9 mouse cellular contexts compared by ENCODE assay signal in genomic region chr9:67831359-67832045, GRCm38 (mm10). TPM values are rescaled to one million over a fixed set of nuclear protein-coding genes. Genes with fewer than 3 reads are reported as not detected.
DNase-seq lines count a peak whose midpoint lies in the region; ATAC-seq and TF ChIP-seq lines count a peak whose summit lies in the region.
"Had no signal": no experiment of that assay in that cellular context is flagged by ENCODE, and none has a peak within 500 bp of the region (broad histone marks: within the 10 kb centered on the region; RNA-seq: fewer than 3 reads in every experiment).

No protein-coding gene starts in this region.

- TF ChIP-seq POLR2A in testis, adult 2 months (IDR thresholded peaks at IDR 0.05; ENCODE audit: control insufficient read depth, low read depth, low read length) = no peak

- no peak for TF ChIP-seq EP300 in lung, postnatal 0 days (IDR thresholded peaks at IDR 0.05)

- peak overlapping the region; percentile 47 for H3K9ac ChIP-seq in hindbrain, embryonic 11.5 days (ENCODE audit: low read depth, low read length)
- H3K9ac ChIP-seq in lung, postnatal 0 days (replicated peaks; ENCODE audit: low read depth) = no peak overlapping the region

- no peak for TF ChIP-seq CTCF in lung, postnatal 0 days (IDR thresholded peaks at IDR 0.05)
- TF ChIP-seq CTCF in testis, adult 2 months (IDR thresholded peaks at IDR 0.05; ENCODE audit: control insufficient read depth, insufficient read depth, insufficient replicate concordance, low read depth, low read length) = no peak

- no peaks in the 10 kb centered on the region for H3K36me3 ChIP-seq in erythroblast, embryonic 14.5 days (ENCODE audit: control insufficient read depth)
- no peaks in the 10 kb centered on the region for H3K36me3 ChIP-seq in hindbrain, embryonic 11.5 days (ENCODE audit: control insufficient read depth, insufficient read depth, low read length)
- H3K36me3 ChIP-seq in lung, postnatal 0 days (ENCODE audit: insufficient read depth, low read length) = no peaks in the 10 kb centered on the region
- H3K36me3 ChIP-seq in testis, adult 2 months (ENCODE audit: control insufficient read depth, insufficient read depth, low read length) = no peaks in the 10 kb centered on the region

- 1% methylated on average over 52 of the region's 57 CpGs for WGBS in hindbrain, embryonic 11.5 days
- under 1% methylated on average over 29 of the region's 57 CpGs for WGBS in lung, postnatal 0 days

- H3K4me2 ChIP-seq in hindbrain, embryonic 11.5 days (replicated peaks; ENCODE audit: low read depth, low read length) = peak overlapping the region; percentile 85
- peak overlapping the region; percentile 88 for H3K4me2 ChIP-seq in lung, postnatal 0 days (replicated peaks; ENCODE audit: low read depth, low read length)

- H3K9me3 ChIP-seq in erythroblast, embryonic 14.5 days (ENCODE audit: control insufficient read depth, low read length) = no peaks in the 10 kb centered on the region
- no peaks in the 10 kb centered on the region for H3K9me3 ChIP-seq in hindbrain, embryonic 11.5 days (ENCODE audit: control insufficient read depth, low read length)
- no peaks in the 10 kb centered on the region for H3K9me3 ChIP-seq in lung, postnatal 0 days (ENCODE audit: low read length)

- H3K27ac ChIP-seq in hindbrain, embryonic 11.5 days (ENCODE audit: low read depth, low read length) = no peak overlapping the region
- no peak overlapping the region for H3K27ac ChIP-seq in lung, postnatal 0 days (ENCODE audit: low read length)
- no peak overlapping the region for H3K27ac ChIP-seq in testis, adult 2 months (ENCODE audit: control insufficient read depth, insufficient read depth, low read depth, low read length)

- DNase-seq in retina, embryonic 14.5 days (ENCODE audit: low spot score) = peak; percentile 51
- no peak for DNase-seq in retina, postnatal 1 day
- DNase-seq in hindbrain, embryonic 11.5 days (ENCODE audit: low spot score) = peak; percentile 66
- no peak for DNase-seq in lung, postnatal 0 days (ENCODE audit: low spot score)
- no peak for DNase-seq in thymus, postnatal 25 days

- H3K27me3 ChIP-seq in erythroblast, embryonic 14.5 days (ENCODE audit: control insufficient read depth) = peaks cover 31% of the 10 kb centered on the region
- H3K27me3 ChIP-seq in hindbrain, embryonic 11.5 days (ENCODE audit: control insufficient read depth, insufficient read depth, low read length) = peaks cover 40% of the 10 kb centered on the region
- H3K27me3 ChIP-seq in lung, postnatal 0 days (replicated peaks; ENCODE audit: insufficient read depth, low read length) = 0 out of 2 replicates have a peak, but pooled peaks cover 14% of the 10 kb centered on the region
- no peaks in the 10 kb centered on the region for H3K27me3 ChIP-seq in testis, adult 2 months (ENCODE audit: control insufficient read depth, insufficient read depth, low read length)
- H3K27me3 ChIP-seq: CH12.LX had no signal

- H3K4me3 ChIP-seq in erythroblast, embryonic 14.5 days (replicated peaks) = peak overlapping the region; percentile 69
- peak overlapping the region; percentile 45 for H3K4me3 ChIP-seq in hindbrain, embryonic 11.5 days (ENCODE audit: low read depth, low read length)
- peak overlapping the region; percentile 50 for H3K4me3 ChIP-seq in lung, postnatal 0 days (ENCODE audit: low read depth, low read length)
- peak overlapping the region; percentile 63 for H3K4me3 ChIP-seq in testis, adult 2 months (ENCODE audit: control insufficient read depth, low read depth, low read length)

- H3K4me1 ChIP-seq in erythroblast, embryonic 14.5 days (ENCODE audit: control insufficient read depth) = peaks cover 31% of the 10 kb centered on the region
- peaks cover 3% of the 10 kb centered on the region; the same call in 1 of the 2 replicates for H3K4me1 ChIP-seq in hindbrain, embryonic 11.5 days (replicated peaks; ENCODE audit: control insufficient read depth, insufficient read depth, low read length)
- peaks cover 7% of the 10 kb centered on the region; the same call in 1 of the 2 replicates for H3K4me1 ChIP-seq in lung, postnatal 0 days (ENCODE audit: insufficient read depth, low read depth, low read length)
- peaks cover 8% of the 10 kb centered on the region for H3K4me1 ChIP-seq in testis, adult 2 months (ENCODE audit: control insufficient read depth, insufficient read depth, low read length)

- ATAC-seq in erythroblast, adult 5-6 weeks (replicated peaks; ENCODE audit: low FRiP score, poor library complexity, severe bottlenecking) = no peak
- peak; percentile 63; the same call in 1 of the 2 replicates for ATAC-seq in hindbrain, embryonic 11.5 days (ENCODE audit: low FRiP score)
- peak; percentile 37 for ATAC-seq in lung, postnatal 0 days

RNA-seq across cellular contexts. Expression of gene C2cd4a, which starts 0.6 kb away (rescaled TPM):
- polyA plus RNA-seq in erythroblast, embryonic 14.5 days (2012) = 0.28 and 0.30 TPM in 2 replicates
- total RNA-seq in erythroblast, adult 5-6 weeks (2015; ENCODE audit: low replicate concordance) = not detected in 2 replicates
- not detected in 2 replicates for total RNA-seq in erythroblast, adult 5-6 weeks (2017; ENCODE audit: low replicate concordance)
- polyA plus RNA-seq in hindbrain, embryonic 11.5 days (2014; fragmentation: Nextera tagmentation; extraction: Ambion mirVana) = not detected in 2 replicates
- polyA plus RNA-seq in lung, postnatal 0 days (2015; fragmentation: Nextera tagmentation; extraction: Ambion mirVana) = 0.47 and 0.54 TPM in 2 replicates
- 0.10 and 0.30 TPM in 2 replicates for polyA plus RNA-seq in testis, adult 2 months (2012; rRNA removed)

RNA-seq across cellular contexts. Expression of gene Vps13c, which starts 8.7 kb away (rescaled TPM):
- polyA plus RNA-seq in erythroblast, embryonic 14.5 days (2012) = 0.26 and 0.37 TPM in 2 replicates
- 6.7 and 12.3 TPM in 2 replicates for total RNA-seq in erythroblast, adult 5-6 weeks (2015; ENCODE audit: low replicate concordance)
- 6.5 and 8.4 TPM in 2 replicates for total RNA-seq in erythroblast, adult 5-6 weeks (2017; ENCODE audit: low replicate concordance)
- 8.8 and 14.7 TPM in 2 replicates for polyA plus RNA-seq in hindbrain, embryonic 11.5 days (2014; fragmentation: Nextera tagmentation; extraction: Ambion mirVana)
- 6.9 and 8.9 TPM in 2 replicates for polyA plus RNA-seq in lung, postnatal 0 days (2015; fragmentation: Nextera tagmentation; extraction: Ambion mirVana)
- 2.9 and 3.2 TPM in 2 replicates for polyA plus RNA-seq in testis, adult 2 months (2012; rRNA removed)

Comparison
In these comparisons a context has a peak if more than half of its experiments do, and no peak if none do; other contexts are left out.
1. DNase-seq: peak in retina, embryonic 14.5 days (single experiment) and hindbrain, embryonic 11.5 days (single experiment); none in retina, postnatal 1 day (single experiment), lung, postnatal 0 days (single experiment) and thymus, postnatal 25 days (single experiment).
2. Peak in every context shown above with its lines, with median percentiles within 50 percentile points of each other: H3K4me3 ChIP-seq.